Mouse (Mus musculus) Patski (cell line): ENCODE measurements around the gene Rassf8. TPM values are rescaled to one million over a fixed set of nuclear protein-coding genes. Genes with fewer than 3 reads are reported as not detected.
A peak's percentile ranks its signal among the peaks of the same experiment; 100 is the strongest.

Experiments
- ATAC-seq: fragments of 100-300 bp; one replicate; pipeline ENCODE4 v1.8.0; 2021
- CTCF ChIA-PET: fragments of 350-600 bp; sonication (Branson Sonifier 250); formaldehyde crosslinking; loops from one replicate; lab custom pipeline; 2022; ENCODE audit warnings: inconsistent platforms; lab: Charles Lee
- POLR2A ChIA-PET: fragments of 350-600 bp; sonication (Branson Sonifier 250); formaldehyde crosslinking; loops from one replicate; lab custom pipeline; 2022; ENCODE audit warnings: antibody characterized with exemption, inconsistent platforms; lab: Charles Lee
- DNase-seq: peaks from one replicate; pipeline ENCODE4 v3.0.0-alpha.2; 2011; ENCODE audit warnings: low read depth, low spot score
- H3K27me3 ChIP-seq: fragments of 371-371 bp; one replicate; pipeline ENCODE4 v1.5.1; 2021
- CTCF ChIP-seq: fragments of 100-300 bp; IDR thresholded peaks from one replicate; pipeline ENCODE4 v1.5.1; 2021
- in situ Hi-C: fragments of 300-500 bp; cut with MboI; formaldehyde crosslinking; loops from 3 replicates; pipeline ENCODE4 v1.11.1; 2018; ENCODE audit warnings: low pct_unique_long_range_greater_than_20kb, mixed read lengths
- polyA plus RNA-seq: library from polyadenylated mRNA; unstranded; gene quantifications from one replicate; pipeline ENCODE4 v1.2.3, GENCODE M21; 2021

Gene Rassf8
- polyA plus RNA-seq, 1 experiment from 2014 or later: 41.8 TPM

- in situ Hi-C loops: no loop called here
- ChIA-PET POLR2A (interaction anchor here (0.7 to 2.1 kb wide), 12 partner anchors 10 to 248 kb away, joined by 3 to 11 read pairs (median 4); no protein-coding TSS in a partner anchor), CTCF (interaction anchor here (1.2 kb wide), 1 partner anchor 106 kb away, joined by 3 read pairs; no protein-coding TSS in a partner anchor)
- H3K27me3 ChIP-seq: no peaks in the 10 kb centered on the region
- DNase-seq: no peak
- ATAC-seq: peak; percentile 23
- TF ChIP-seq CTCF: no peak
These were observed 116.8 kb downstream of the Rassf8 start for GRCm38 (mm10) chr6:145863065-145863971.

GRCm38 (mm10) chr6:145864171-145864570 lies 117.6 kb downstream of the Rassf8 start:
- no peaks in the 10 kb centered on the region for H3K27me3 ChIP-seq
- TF ChIP-seq CTCF: no peak
- DNase-seq: no peak
- ATAC-seq: no peak
- in situ Hi-C loops: no loop called here
- ChIA-PET POLR2A (interaction anchor here (0.8 to 2.1 kb wide), 10 partner anchors 22 to 146 kb away, joined by 3 to 11 read pairs (median 4); no protein-coding TSS in a partner anchor), CTCF (interaction anchor here (1.0 kb wide), 1 partner anchor 125 kb away, joined by 3 read pairs; no protein-coding TSS in a partner anchor)

DNA sequence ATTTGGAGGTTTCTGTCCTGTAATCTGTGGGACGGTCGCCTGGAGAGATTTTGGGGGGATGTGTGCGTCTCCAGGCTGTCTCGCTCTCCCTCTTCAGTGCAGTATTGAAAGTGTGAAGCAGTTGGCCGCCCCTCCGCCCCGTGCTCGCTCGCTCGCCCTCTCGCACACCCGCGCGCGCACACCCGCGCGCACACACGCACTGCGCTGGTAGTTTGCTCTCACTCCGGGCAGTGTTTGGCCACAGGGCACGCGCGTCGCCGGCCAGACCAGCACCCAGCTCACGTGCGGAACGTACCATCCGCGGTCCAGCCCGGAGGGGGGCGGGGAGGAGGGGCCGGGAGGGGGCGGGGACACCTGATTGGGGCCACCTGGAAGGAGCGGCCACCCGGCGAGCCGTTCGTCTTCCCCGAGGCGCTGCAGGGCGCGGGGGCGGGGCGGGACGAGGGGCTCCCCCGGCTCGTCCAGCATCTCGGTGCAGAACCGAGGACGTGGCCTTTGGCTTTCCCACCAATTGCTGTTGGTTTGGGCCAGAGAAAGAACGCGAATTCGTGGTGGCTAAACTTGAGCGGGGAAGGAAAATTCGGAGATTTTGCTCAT lies 118.8 kb downstream of the Rassf8 start, which contains the start of gene Bhlhe41:
Gene Bhlhe41 (minus strand): TSS at position 270 of the 597 bp plus-strand sequence.
- peak; percentile 34 for ATAC-seq
- POLR2A ChIA-PET: interaction anchor here (1.1 to 2.1 kb wide), 5 partner anchors 14 to 145 kb away, joined by 3 to 11 read pairs (median 6); no protein-coding TSS in a partner anchor
- TF ChIP-seq CTCF: no peak
- CTCF ChIA-PET: no interaction called here
- no peak for DNase-seq
- H3K27me3 ChIP-seq: no peaks in the 10 kb centered on the region
- in situ Hi-C loops: loop anchor here (5.0 kb wide), 1 partner anchor 102 kb away; no protein-coding TSS in a partner anchor

GRCm38 (mm10) chr6:145865886-145866851 lies 119.6 kb downstream of the Rassf8 start:
- TF ChIP-seq CTCF: no peak
- ChIA-PET POLR2A (interaction anchor here (0.7 to 2.0 kb wide), 8 partner anchors 13 to 144 kb away, joined by 3 to 7 read pairs (median 5); no protein-coding TSS in a partner anchor), CTCF (interaction anchor here (1.6 kb wide), 1 partner anchor 111 kb away, joined by 3 read pairs; no protein-coding TSS in a partner anchor)
- ATAC-seq: peak; percentile 58
- H3K27me3 ChIP-seq: no peaks in the 10 kb centered on the region
- in situ Hi-C loops: loop anchor here (5.0 kb wide), 1 partner anchor 101 kb away; no protein-coding TSS in a partner anchor
- no peak for DNase-seq

GRCm38 (mm10) chr6:145867111-145867510 lies 120.6 kb downstream of the Rassf8 start:
- no peak for TF ChIP-seq CTCF
- in situ Hi-C loops: loop anchor here (5.0 kb wide), 1 partner anchor 100 kb away; no protein-coding TSS in a partner anchor
- DNase-seq (no peak), ATAC-seq (no peak)
- CTCF ChIA-PET: interaction anchor here (1.6 kb wide), 1 partner anchor 110 kb away, joined by 3 read pairs; no protein-coding TSS in a partner anchor
- POLR2A ChIA-PET: interaction anchor here (0.7 to 2.0 kb wide), 6 partner anchors 12 to 123 kb away, joined by 3 to 6 read pairs (median 4); no protein-coding TSS in a partner anchor
- no peaks in the 10 kb centered on the region for H3K27me3 ChIP-seq

Other genes starting within 250 kb of the Rassf8 start
- not detected for gene Lmntd1, start 132.4 kb upstream of the Rassf8 start, polyA plus RNA-seq
- not detected for gene Tuba3b, start 131.0 kb upstream of the Rassf8 start, polyA plus RNA-seq
- gene Bhlhe41, start 118.8 kb downstream of the Rassf8 start, polyA plus RNA-seq: 41.0 TPM
- 15.9 TPM for gene Sspn, start 184.9 kb downstream of the Rassf8 start, polyA plus RNA-seq